Mouse (Mus musculus): ENCODE measurements at regions not wholly inside any gene's neighbourhood (a gene's known extent, or its start where the extent isn't known, plus 50 kb on each side); places are given as distances from the start of the nearest gene placed in this dataset.

- H3K27ac ChIP-seq (ENCODE audit: control insufficient read depth, low read depth, low read length): no peak overlapping the region
- DNase-seq (ENCODE audit: low read depth, low spot score): no peak
- TF ChIP-seq POLR2A (IDR thresholded peaks at IDR 0.05; ENCODE audit: control insufficient read depth in 1 of 2, insufficient read depth in 1 of 2, low read depth in 1 of 2, low read length in 2 of 2, poor library complexity in 1 of 2) (no peak), USF2 (IDR thresholded peaks at IDR 0.05; ENCODE audit: borderline replicate concordance in 1 of 2, insufficient read depth in 1 of 2, low read depth in 1 of 2, low read length in 2 of 2) (no peak), KAT2A (conservative IDR thresholded peaks at IDR 0.05; ENCODE audit: low read depth, low read length) (no peak), ZKSCAN1 (IDR thresholded peaks at IDR 0.05; ENCODE audit: low read depth, low read length) (no peak), NELFE (IDR thresholded peaks at IDR 0.05; ENCODE audit: low read depth, low read length) (no peak), UBTF (IDR thresholded peaks at IDR 0.05; ENCODE audit: borderline replicate concordance, insufficient read depth, low read depth, low read length) (no peak), NRF1 (IDR thresholded peaks at IDR 0.05; ENCODE audit: insufficient read depth, low read depth, low read length, poor library complexity, severe bottlenecking) (no peak), MXI1 (IDR thresholded peaks at IDR 0.05; ENCODE audit: low read depth, low read length) (no peak), POLR2AphosphoS2 (IDR thresholded peaks at IDR 0.05; ENCODE audit: low read length) (no peak), ZMIZ1 (IDR thresholded peaks at IDR 0.05; ENCODE audit: low read depth, low read length) (no peak), TCF12 (IDR thresholded peaks at IDR 0.05; ENCODE audit: low read depth, low read length) (no peak), E2F4 (IDR thresholded peaks at IDR 0.05; ENCODE audit: borderline replicate concordance, low read depth, low read length) (no peak), RAD21 (IDR thresholded peaks at IDR 0.05; ENCODE audit: low read depth, low read length) (no peak), CTCF (IDR thresholded peaks at IDR 0.05 in 2 of 3, conservative IDR thresholded peaks at IDR 0.05 in 1 of 3; ENCODE audit: control insufficient read depth in 1 of 3, insufficient read depth in 1 of 3, low read depth in 2 of 3, low read length in 3 of 3, poor library complexity in 1 of 3, severe bottlenecking in 1 of 3) (no peak), TBP (IDR thresholded peaks at IDR 0.05; ENCODE audit: low read depth, low read length) (no peak), ETS1 (IDR thresholded peaks at IDR 0.05; ENCODE audit: low read depth, low read length) (no peak)
Measured at GRCm38 (mm10) chr6:117293780-117294465, 125.6 kb downstream of the Cxcl12 start.

GRCm38 (mm10) chr6:117297918-117298317, 129.6 kb downstream of the Cxcl12 start:
- TF ChIP-seq UBTF (IDR thresholded peaks at IDR 0.05; ENCODE audit: borderline replicate concordance, insufficient read depth, low read depth, low read length) (no peak), CHD2 (IDR thresholded peaks at IDR 0.05; ENCODE audit: low read length) (no peak), BHLHE40 (IDR thresholded peaks at IDR 0.05; ENCODE audit: borderline replicate concordance, low read depth, low read length) (no peak), USF1 (IDR thresholded peaks at IDR 0.05; ENCODE audit: low read depth, low read length) (no peak), ZMIZ1 (IDR thresholded peaks at IDR 0.05; ENCODE audit: low read depth, low read length) (no peak), ZC3H11A (IDR thresholded peaks at IDR 0.05; ENCODE audit: low read depth, low read length) (no peak), GATA1 (IDR thresholded peaks at IDR 0.05; ENCODE audit: low read depth, low read length) (no peak), POLR2AphosphoS5 (IDR thresholded peaks at IDR 0.05; ENCODE audit: borderline replicate concordance, low read depth, low read length) (no peak), MAFK (IDR thresholded peaks at IDR 0.05; ENCODE audit: borderline replicate concordance, low read depth, low read length) (no peak)
- H3K4me3 ChIP-seq (ENCODE audit: control insufficient read depth in 1 of 2, insufficient read depth in 1 of 2, low read depth in 2 of 2, low read length in 2 of 2): no peak overlapping the region
- no peaks in the 10 kb centered on the region for H3K79me2 ChIP-seq (ENCODE audit: control insufficient read depth, insufficient read depth, low read length, poor library complexity)
- no peak overlapping the region for H3K9ac ChIP-seq (ENCODE audit: control insufficient read depth, low read depth, low read length, poor library complexity, severe bottlenecking)
- H3K27ac ChIP-seq (ENCODE audit: control insufficient read depth, low read depth, low read length): no peak overlapping the region
- H3K4me1 ChIP-seq (ENCODE audit: control insufficient read depth in 1 of 2, insufficient read depth in 2 of 2, low read length in 2 of 2): no peaks in the 10 kb centered on the region
- H3K27me3 ChIP-seq (ENCODE audit: control insufficient read depth in 1 of 2, insufficient read depth in 2 of 2, low read length in 2 of 2): no peaks in the 10 kb centered on the region
- DNase-seq (ENCODE audit: low read depth, low spot score): no peak
- no peaks in the 10 kb centered on the region for H3K36me3 ChIP-seq (ENCODE audit: control insufficient read depth in 1 of 2, insufficient read depth in 2 of 2, low read length in 2 of 2)
- H3K9me3 ChIP-seq (replicated peaks; ENCODE audit: insufficient read depth, low read length): no peaks in the 10 kb centered on the region

More at GRCm38 (mm10) chr6:117293780-117294465, 125.6 kb downstream of the Cxcl12 start:
- H3K36me3 ChIP-seq (ENCODE audit: control insufficient read depth in 1 of 2, insufficient read depth in 2 of 2, low read length in 2 of 2): no peaks in the 10 kb centered on the region
- no peaks in the 10 kb centered on the region for H3K79me2 ChIP-seq (ENCODE audit: control insufficient read depth, insufficient read depth, low read length, poor library complexity)
- H3K27me3 ChIP-seq (ENCODE audit: control insufficient read depth in 1 of 2, insufficient read depth in 2 of 2, low read length in 2 of 2): no peaks in the 10 kb centered on the region
- H3K9ac ChIP-seq (ENCODE audit: control insufficient read depth, low read depth, low read length, poor library complexity, severe bottlenecking): no peak overlapping the region
- no peaks in the 10 kb centered on the region for H3K4me1 ChIP-seq (ENCODE audit: control insufficient read depth in 1 of 2, insufficient read depth in 2 of 2, low read length in 2 of 2)
- H3K9me3 ChIP-seq (replicated peaks; ENCODE audit: insufficient read depth, low read length): no peaks in the 10 kb centered on the region
- no peak overlapping the region for H3K4me3 ChIP-seq (ENCODE audit: control insufficient read depth in 1 of 2, insufficient read depth in 1 of 2, low read depth in 2 of 2, low read length in 2 of 2)
